In genomic region chr7:58842818-58843217, GRCm38 (mm10) we compare ENCODE assay signal across 8 mouse cellular contexts.
DNase-seq lines count a peak whose midpoint lies in the region; ATAC-seq and TF ChIP-seq lines count a peak whose summit lies in the region.

No protein-coding gene starts in this region.

- no peak for TF ChIP-seq EP300 in stomach, postnatal 0 days (optimal IDR thresholded peaks at IDR 0.05)

- no peak for TF ChIP-seq CTCF in stomach, postnatal 0 days (IDR thresholded peaks at IDR 0.05; ENCODE audit: low read depth)
- no peak for TF ChIP-seq CTCF in kidney, adult 2 months (conservative IDR thresholded peaks at IDR 0.05; ENCODE audit: insufficient read depth, insufficient read length, low read depth, low read length)

- no peak for TF ChIP-seq POLR2A in kidney, adult 2 months (IDR thresholded peaks at IDR 0.05; ENCODE audit: low read depth, low read length)

- no peak for DNase-seq in embryonic facial prominence, embryonic 10.5 days (ENCODE audit: low spot score)
- peak; percentile 18 for DNase-seq in right cerebral cortex, postnatal 25 days
- DNase-seq in right cerebral cortex, postnatal 14 days, result no peak
- no peak for DNase-seq in stomach, postnatal 0 days (ENCODE audit: low spot score)
- DNase-seq in MN1 (ENCODE audit: low spot score), result no peak
- DNase-seq in kidney, adult 2 months, result no peak

- H3K4me1 ChIP-seq in embryonic facial prominence, embryonic 12.5 days, result peaks cover 11% of the 10 kb centered on the region; the same call in 1 of the 2 replicates
- H3K4me1 ChIP-seq in embryonic facial prominence, embryonic 10.5 days, result peaks cover 28% of the 10 kb centered on the region
- peaks cover 14% of the 10 kb centered on the region; the same call in 1 of the 2 replicates for H3K4me1 ChIP-seq in intestine, embryonic 15.5 days (replicated peaks)
- H3K4me1 ChIP-seq in stomach, postnatal 0 days (replicated peaks; ENCODE audit: control insufficient read depth, insufficient read depth), result peaks cover 3% of the 10 kb centered on the region; the same call in 1 of the 2 replicates
- no peaks in the 10 kb centered on the region for H3K4me1 ChIP-seq in kidney, adult 2 months (ENCODE audit: control insufficient read depth, insufficient read depth, low read length)

- no peak for ATAC-seq in embryonic facial prominence, embryonic 12.5 days (ENCODE audit: insufficient number of reproducible peaks, insufficient read depth, low FRiP score, low TSS enrichment)
- ATAC-seq in intestine, embryonic 15.5 days, result peak; percentile 57
- ATAC-seq in stomach, postnatal 0 days (ENCODE audit: low FRiP score, low TSS enrichment), result peak; percentile 45; the same call in 1 of the 2 replicates

- H3K4me2 ChIP-seq in embryonic facial prominence, embryonic 12.5 days (replicated peaks), result no peak overlapping the region
- H3K4me2 ChIP-seq in intestine, embryonic 15.5 days (replicated peaks), result no peak overlapping the region; the same call in 1 of the 2 replicates
- no peak overlapping the region for H3K4me2 ChIP-seq in stomach, postnatal 0 days (replicated peaks; ENCODE audit: low read depth)

- WGBS in embryonic facial prominence, embryonic 12.5 days, result 54% methylated on average over 3 of the region's 3 CpGs
- WGBS in embryonic facial prominence, embryonic 10.5 days, result 77% methylated on average over 3 of the region's 3 CpGs
- WGBS in intestine, embryonic 15.5 days, result 22% methylated on average over 3 of the region's 3 CpGs
- 34% methylated on average over 3 of the region's 3 CpGs for WGBS in stomach, postnatal 0 days
- WGBS in kidney, adult 2 months, result 34% methylated on average over 3 of the region's 3 CpGs

- no peaks in the 10 kb centered on the region for H3K27me3 ChIP-seq in embryonic facial prominence, embryonic 12.5 days
- no peaks in the 10 kb centered on the region for H3K27me3 ChIP-seq in embryonic facial prominence, embryonic 10.5 days (replicated peaks; ENCODE audit: low read depth, poor library complexity, severe bottlenecking)
- H3K27me3 ChIP-seq in intestine, embryonic 15.5 days (replicated peaks), result no peaks in the 10 kb centered on the region
- H3K27me3 ChIP-seq in stomach, postnatal 0 days (ENCODE audit: control insufficient read depth, insufficient read depth, low read length), result no peaks in the 10 kb centered on the region
- no peaks in the 10 kb centered on the region for H3K27me3 ChIP-seq in kidney, adult 2 months (replicated peaks; ENCODE audit: control insufficient read depth, insufficient read depth, low read length)

- H3K36me3 ChIP-seq in embryonic facial prominence, embryonic 12.5 days, result no peaks in the 10 kb centered on the region
- H3K36me3 ChIP-seq in embryonic facial prominence, embryonic 10.5 days (replicated peaks), result no peaks in the 10 kb centered on the region
- H3K36me3 ChIP-seq in intestine, embryonic 15.5 days, result no peaks in the 10 kb centered on the region
- H3K36me3 ChIP-seq in stomach, postnatal 0 days (ENCODE audit: control insufficient read depth, insufficient read depth, low read length), result no peaks in the 10 kb centered on the region
- H3K36me3 ChIP-seq in kidney, adult 2 months (ENCODE audit: control insufficient read depth, insufficient read depth, low read length), result no peaks in the 10 kb centered on the region

- 0 out of 2 replicates have a peak overlapping the region, but pooled peaks have one; percentile 17 for H3K27ac ChIP-seq in embryonic facial prominence, embryonic 12.5 days
- H3K27ac ChIP-seq in embryonic facial prominence, embryonic 10.5 days (replicated peaks), result no peak overlapping the region
- peak overlapping the region; percentile 45 for H3K27ac ChIP-seq in intestine, embryonic 15.5 days
- H3K27ac ChIP-seq in stomach, postnatal 0 days (replicated peaks), result 0 out of 2 replicates have a peak overlapping the region, but pooled peaks have one; percentile 18
- H3K27ac ChIP-seq in kidney, adult 2 months (ENCODE audit: insufficient read depth, low read depth, low read length), result no peak overlapping the region

- H3K4me3 ChIP-seq in embryonic facial prominence, embryonic 12.5 days, result no peak overlapping the region
- no peak overlapping the region for H3K4me3 ChIP-seq in embryonic facial prominence, embryonic 10.5 days
- no peak overlapping the region for H3K4me3 ChIP-seq in intestine, embryonic 15.5 days (replicated peaks)
- H3K4me3 ChIP-seq in stomach, postnatal 0 days (ENCODE audit: low read depth, low read length), result no peak overlapping the region
- no peak overlapping the region for H3K4me3 ChIP-seq in kidney, adult 2 months (ENCODE audit: insufficient read depth, low read depth, low read length)

- H3K9ac ChIP-seq in embryonic facial prominence, embryonic 12.5 days, result no peak overlapping the region
- H3K9ac ChIP-seq in intestine, embryonic 15.5 days, result no peak overlapping the region
- H3K9ac ChIP-seq in stomach, postnatal 0 days (ENCODE audit: low read length), result no peak overlapping the region

- H3K9me3 ChIP-seq in embryonic facial prominence, embryonic 12.5 days, result no peaks in the 10 kb centered on the region
- no peaks in the 10 kb centered on the region for H3K9me3 ChIP-seq in embryonic facial prominence, embryonic 10.5 days
- no peaks in the 10 kb centered on the region for H3K9me3 ChIP-seq in intestine, embryonic 15.5 days
- no peaks in the 10 kb centered on the region for H3K9me3 ChIP-seq in stomach, postnatal 0 days (ENCODE audit: control insufficient read depth, low read length)

Comparison
In these comparisons a context has a peak if more than half of its experiments do, and no peak if none do; other contexts are left out.
1. H3K27ac ChIP-seq: peak in embryonic facial prominence, embryonic 12.5 days (single experiment), intestine, embryonic 15.5 days (single experiment) and stomach, postnatal 0 days (single experiment); none in embryonic facial prominence, embryonic 10.5 days (single experiment) and kidney, adult 2 months (single experiment).